Mouse (Mus musculus) stomach, postnatal 0 days (tissue): ENCODE results near the gene Tanc1.

Experiments used
- CTCF ChIP-seq: IDR thresholded peaks from 2 replicates; pipeline ENCODE4 v1.5.1; 2016; ENCODE audit warnings: antibody characterized with exemption, low read depth, mild to moderate bottlenecking, moderate library complexity
- EP300 ChIP-seq: optimal IDR thresholded peaks from 2 replicates; pipeline ENCODE3; 2016; ENCODE audit warnings: antibody characterized with exemption

GRCm38 (mm10) chr2:59622514-59623139, 10.8 kb downstream of the Tanc1 start:
- no peak for TF ChIP-seq CTCF
- TF ChIP-seq EP300, result no peak
